12 mouse cellular contexts compared by ENCODE assay signal in the genomic region with DNA sequence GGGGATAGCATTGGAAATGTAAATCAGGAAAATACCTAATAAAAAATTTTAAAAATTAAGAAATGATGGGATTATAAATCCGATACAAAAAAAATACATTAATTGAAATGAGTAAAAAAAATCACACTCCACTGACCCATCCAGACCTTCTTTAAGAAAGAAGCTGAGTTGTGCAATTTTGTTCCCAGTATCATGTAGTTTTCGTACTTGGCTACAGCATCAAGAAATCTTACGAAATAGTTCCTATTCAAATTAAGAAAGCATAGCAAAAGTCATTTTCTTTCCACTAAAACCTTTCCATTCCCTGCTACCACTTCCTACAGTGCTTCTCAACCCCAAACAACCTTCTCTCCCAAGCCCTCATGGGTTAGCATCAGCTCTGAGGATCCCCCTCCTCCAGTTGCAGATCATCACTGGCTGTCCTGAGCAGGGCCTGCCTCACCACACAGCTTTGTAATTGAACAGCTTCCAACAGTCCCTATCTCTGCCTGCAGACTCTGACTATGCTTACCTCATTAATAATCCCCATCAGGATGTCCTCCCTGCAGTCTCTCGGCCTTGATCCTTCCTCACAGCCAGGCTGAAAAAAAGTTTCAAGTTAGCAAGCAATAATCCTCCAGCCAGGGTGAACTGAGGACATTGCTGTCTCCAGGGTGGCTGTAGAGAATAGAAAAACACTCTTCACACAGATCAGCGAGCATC.
A peak's percentile ranks its signal among the peaks of the same experiment; 100 is the strongest.
DNase-seq lines count a peak whose midpoint lies in the region; ATAC-seq and TF ChIP-seq lines count a peak whose summit lies in the region.
"Had no signal": no experiment of that assay in that cellular context is flagged by ENCODE, and none has a peak within 500 bp of the region (broad histone marks: within the 10 kb centered on the region; RNA-seq: fewer than 3 reads in every experiment).

No protein-coding gene starts in this region.

- no peak for TF ChIP-seq EP300 in heart, adult 2 months (IDR thresholded peaks at IDR 0.05; ENCODE audit: insufficient read depth, low read depth, low read length)

- no peaks in the 10 kb centered on the region for H3K27me3 ChIP-seq in heart, adult 2 months (ENCODE audit: control insufficient read depth, insufficient read depth, low read length)
- no peaks in the 10 kb centered on the region for H3K27me3 ChIP-seq in heart, embryonic 12.5 days (replicated peaks)
- no peaks in the 10 kb centered on the region for H3K27me3 ChIP-seq in midbrain, embryonic 12.5 days
- no peaks in the 10 kb centered on the region for H3K27me3 ChIP-seq in kidney, embryonic 14.5 days (ENCODE audit: control insufficient read depth, insufficient read depth, low read length)
- H3K27me3 ChIP-seq in kidney, embryonic 15.5 days: no peaks in the 10 kb centered on the region
- H3K27me3 ChIP-seq: neural tube, embryonic 13.5 days; stomach, embryonic 15.5 days had no signal

- H3K9me3 ChIP-seq in heart, embryonic 12.5 days (replicated peaks): no peaks in the 10 kb centered on the region
- no peaks in the 10 kb centered on the region for H3K9me3 ChIP-seq in midbrain, embryonic 12.5 days
- no peaks in the 10 kb centered on the region for H3K9me3 ChIP-seq in kidney, embryonic 14.5 days (ENCODE audit: control insufficient read depth, low read length)
- H3K9me3 ChIP-seq in kidney, embryonic 15.5 days (replicated peaks): no peaks in the 10 kb centered on the region
- H3K9me3 ChIP-seq: neural tube, embryonic 13.5 days; stomach, embryonic 15.5 days had no signal

- no peak overlapping the region for H3K9ac ChIP-seq in heart, adult 2 months (ENCODE audit: low read depth, low read length)
- no peak overlapping the region for H3K9ac ChIP-seq in heart, embryonic 12.5 days
- H3K9ac ChIP-seq in midbrain, embryonic 12.5 days (replicated peaks): no peak overlapping the region
- no peak overlapping the region for H3K9ac ChIP-seq in kidney, embryonic 14.5 days (ENCODE audit: low read depth, low read length)
- no peak overlapping the region for H3K9ac ChIP-seq in kidney, embryonic 15.5 days
- H3K9ac ChIP-seq: forebrain, postnatal 0 days; liver, embryonic 14.5 days; neural tube, embryonic 13.5 days; stomach, embryonic 15.5 days had no signal

- no peaks in the 10 kb centered on the region for H3K4me1 ChIP-seq in heart, adult 2 months (ENCODE audit: control insufficient read depth, insufficient read depth, low read length)
- no peaks in the 10 kb centered on the region for H3K4me1 ChIP-seq in heart, embryonic 12.5 days (replicated peaks)
- H3K4me1 ChIP-seq in midbrain, embryonic 12.5 days: no peaks in the 10 kb centered on the region
- no peaks in the 10 kb centered on the region for H3K4me1 ChIP-seq in kidney, embryonic 14.5 days (ENCODE audit: control insufficient read depth, insufficient read depth, low read length)
- H3K4me1 ChIP-seq in kidney, embryonic 15.5 days: no peaks in the 10 kb centered on the region
- H3K4me1 ChIP-seq: neural tube, embryonic 13.5 days; stomach, embryonic 15.5 days had no signal

- no peak overlapping the region for H3K4me2 ChIP-seq in heart, embryonic 12.5 days
- no peak overlapping the region for H3K4me2 ChIP-seq in midbrain, embryonic 12.5 days (replicated peaks)
- no peak overlapping the region for H3K4me2 ChIP-seq in kidney, embryonic 14.5 days (replicated peaks; ENCODE audit: low read depth, low read length)
- H3K4me2 ChIP-seq in kidney, embryonic 15.5 days: no peak overlapping the region
- H3K4me2 ChIP-seq: neural tube, embryonic 13.5 days; stomach, embryonic 15.5 days had no signal

- intact Hi-C loops in heart, adult 2 months (cut with DNase I): no loop called here

- 61% methylated on average over 5 of the region's 5 CpGs for WGBS in heart, adult 2 months
- WGBS in heart, embryonic 12.5 days: 71% methylated on average over 5 of the region's 5 CpGs
- WGBS in midbrain, embryonic 12.5 days: 71% methylated on average over 5 of the region's 5 CpGs
- 74% methylated on average over 5 of the region's 5 CpGs for WGBS in kidney, embryonic 14.5 days
- 76% methylated on average over 5 of the region's 5 CpGs for WGBS in kidney, embryonic 15.5 days

- H3K4me3 ChIP-seq in heart, adult 2 months: no peak overlapping the region
- H3K4me3 ChIP-seq in heart, embryonic 12.5 days: no peak overlapping the region
- H3K4me3 ChIP-seq in midbrain, embryonic 12.5 days: no peak overlapping the region
- no peak overlapping the region for H3K4me3 ChIP-seq in kidney, embryonic 14.5 days (ENCODE audit: low read length)
- H3K4me3 ChIP-seq in kidney, embryonic 15.5 days (replicated peaks): no peak overlapping the region
- H3K4me3 ChIP-seq: neural tube, embryonic 13.5 days; stomach, embryonic 15.5 days had no signal

- H3K36me3 ChIP-seq in heart, adult 2 months (ENCODE audit: control insufficient read depth, insufficient read depth, low read length): no peaks in the 10 kb centered on the region
- no peaks in the 10 kb centered on the region for H3K36me3 ChIP-seq in heart, embryonic 12.5 days
- no peaks in the 10 kb centered on the region for H3K36me3 ChIP-seq in midbrain, embryonic 12.5 days
- no peaks in the 10 kb centered on the region for H3K36me3 ChIP-seq in kidney, embryonic 14.5 days (ENCODE audit: control insufficient read depth, insufficient read depth, low read length)
- no peaks in the 10 kb centered on the region for H3K36me3 ChIP-seq in kidney, embryonic 15.5 days
- H3K36me3 ChIP-seq: neural tube, embryonic 13.5 days; stomach, embryonic 15.5 days had no signal

- ATAC-seq in heart, embryonic 12.5 days (ENCODE audit: insufficient number of reproducible peaks, low FRiP score): no peak
- peak; percentile 72 for ATAC-seq in midbrain, embryonic 12.5 days (ENCODE audit: low FRiP score, low read depth)
- ATAC-seq in kidney, embryonic 14.5 days (ENCODE audit: low FRiP score, low TSS enrichment): no peak
- no peak for ATAC-seq in inflammation-experienced regulatory T-cells, adult 6 months
- no peak for ATAC-seq in kidney, embryonic 15.5 days (replicated peaks; ENCODE audit: low FRiP score)
- ATAC-seq: forebrain, postnatal 0 days had no signal

- no peaks in the 10 kb centered on the region for H3K79me2 ChIP-seq in heart, adult 2 months (replicated peaks; ENCODE audit: control insufficient read depth, insufficient read depth, low read length)

- no peak overlapping the region for H3K27ac ChIP-seq in heart, adult 2 months
- H3K27ac ChIP-seq in heart, embryonic 12.5 days (ENCODE audit: poor library complexity, severe bottlenecking): no peak overlapping the region
- no peak overlapping the region for H3K27ac ChIP-seq in midbrain, embryonic 12.5 days (replicated peaks)
- H3K27ac ChIP-seq in kidney, embryonic 14.5 days (ENCODE audit: low read depth, low read length): no peak overlapping the region
- H3K27ac ChIP-seq in kidney, embryonic 15.5 days: no peak overlapping the region
- H3K27ac ChIP-seq: liver, embryonic 14.5 days; neural tube, embryonic 13.5 days; stomach, embryonic 15.5 days had no signal

- no peak for TF ChIP-seq CTCF in heart, adult 2 months (IDR thresholded peaks at IDR 0.05)
- TF ChIP-seq CTCF in brain, embryonic 14.5 days (IDR thresholded peaks at IDR 0.05; ENCODE audit: borderline replicate concordance, extremely low read depth, insufficient read depth, insufficient read length): no peak

- peak; percentile 17 to 18 for DNase-seq in heart, adult 2 months
- DNase-seq in adipocyte (ENCODE audit: low spot score): peak; percentile 61
- DNase-seq in brain, embryonic 14.5 days (ENCODE audit: low read depth): peak; percentile 59
- DNase-seq: forebrain, postnatal 0 days had no signal

- TF ChIP-seq POLR2A in heart, adult 2 months (IDR thresholded peaks at IDR 0.05; ENCODE audit: insufficient read depth, low read depth, low read length): no peak
- TF ChIP-seq POLR2A in brain, embryonic 14.5 days (IDR thresholded peaks at IDR 0.05; ENCODE audit: borderline replicate concordance, extremely low read depth, insufficient read depth, insufficient read length, poor library complexity, severe bottlenecking): no peak
